Mouse (Mus musculus) testis, adult 2 months (tissue): ENCODE results near the gene Tpp1.

Experiments used
- CTCF ChIP-seq: fragments of 200-500 bp; IDR thresholded peaks from 2 replicates; pipeline ENCODE4 v1.5.1; 2012; ENCODE audit warnings: low read depth, mild to moderate bottlenecking, inconsistent platforms, low read length, moderate library complexity; ENCODE audit not compliant: control insufficient read depth, insufficient read depth, insufficient replicate concordance
- POLR2A ChIP-seq: fragments of 200-500 bp; IDR thresholded peaks from 2 replicates; pipeline ENCODE4 v1.6.1; 2012; ENCODE audit warnings: low read depth, mild to moderate bottlenecking, inconsistent platforms, low read length, moderate library complexity; ENCODE audit not compliant: control insufficient read depth

DNA sequence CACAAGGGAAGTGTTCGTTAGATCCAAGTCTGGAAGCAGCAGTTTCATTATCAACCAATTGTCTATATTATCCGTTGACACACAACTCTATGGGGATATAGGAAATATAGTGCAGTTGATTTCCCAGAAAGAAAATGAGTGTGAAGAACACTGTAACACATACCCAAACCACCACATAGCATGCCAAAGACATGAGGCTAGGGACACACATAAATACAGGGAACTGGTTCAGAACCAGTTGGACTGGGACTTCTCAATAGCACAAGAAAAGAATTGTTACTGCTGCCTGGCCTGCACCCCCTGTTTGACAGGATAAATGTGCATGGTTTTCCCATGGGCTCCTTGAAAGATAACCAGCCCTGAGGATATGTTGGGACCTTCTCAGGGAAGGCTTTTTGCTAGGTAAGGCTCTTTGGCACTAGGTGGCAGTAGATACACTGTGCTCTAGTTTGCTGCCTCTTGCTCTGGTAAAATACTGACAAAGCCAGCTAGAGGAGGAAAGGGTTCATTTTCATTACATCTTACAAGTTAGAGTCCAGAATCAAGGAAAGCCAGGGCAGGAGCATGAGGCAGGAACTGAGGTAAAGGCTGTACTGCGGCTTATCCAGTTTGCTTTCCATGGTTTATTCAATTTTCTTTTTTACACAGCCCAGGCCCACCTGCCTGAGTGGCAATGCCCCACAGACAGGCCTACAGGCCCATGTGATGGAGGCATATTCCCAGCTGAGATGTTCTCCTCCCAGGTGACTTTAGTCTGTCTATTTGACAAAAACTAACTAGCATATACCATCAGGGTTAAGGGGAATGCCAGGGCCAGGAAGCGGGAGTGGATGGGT, 25.7 kb downstream of the Tpp1 start:
- no peak for TF ChIP-seq POLR2A
- TF ChIP-seq CTCF = no peak
